Mouse (Mus musculus) heart, embryonic 13.5 days (tissue): ENCODE measurements around the gene Sipa1l3. TPM values are rescaled to one million over a fixed set of nuclear protein-coding genes. Genes with fewer than 3 reads are reported as not detected.

Source experiments
- ATAC-seq: fragments of 200-750 bp; cut with Nextera tagmentation; 2 replicates; pipeline ENCODE4 v1.8.0; 2017; ENCODE audit warnings: moderate TSS enrichment; ENCODE audit not compliant: insufficient number of reproducible peaks, low FRiP score, low TSS enrichment; ENCODE audit errors: extremely low read depth
- H3K27ac ChIP-seq: fragments of 300-500 bp; sonication (generic); replicated peaks from 2 replicates; pipeline ENCODE4 v1.5.1; 2015; ENCODE audit warnings: moderate library complexity, mild to moderate bottlenecking, inconsistent platforms
- H3K27me3 ChIP-seq: fragments of 300-500 bp; sonication (generic); replicated peaks from 2 replicates; pipeline ENCODE4 v1.6.1; 2015; ENCODE audit warnings: mild to moderate bottlenecking, inconsistent platforms
- H3K36me3 ChIP-seq: fragments of 300-500 bp; sonication (generic); 2 replicates; pipeline ENCODE4 v1.6.1; 2015; ENCODE audit warnings: mild to moderate bottlenecking, inconsistent platforms
- H3K4me1 ChIP-seq: fragments of 300-500 bp; sonication (generic); 2 replicates; pipeline ENCODE4 v1.6.1; 2015; ENCODE audit warnings: inconsistent platforms
- H3K4me2 ChIP-seq: fragments of 300-500 bp; sonication (generic); 2 replicates; pipeline ENCODE4 v1.6.1; 2015; ENCODE audit warnings: inconsistent platforms, mild to moderate bottlenecking, moderate library complexity
- H3K4me3 ChIP-seq: fragments of 300-500 bp; sonication (generic); 2 replicates; pipeline ENCODE4 v1.5.1; 2015; ENCODE audit warnings: moderate library complexity, mild to moderate bottlenecking, inconsistent platforms
- H3K9ac ChIP-seq: fragments of 300-500 bp; sonication (generic); 2 replicates; pipeline ENCODE4 v1.6.1; 2015; ENCODE audit warnings: inconsistent platforms, mild to moderate bottlenecking, moderate library complexity
- H3K9me3 ChIP-seq: fragments of 300-500 bp; sonication (generic); 2 replicates; pipeline ENCODE4 v1.6.1; 2016; ENCODE audit warnings: inconsistent platforms
- WGBS: fragments of 180-500 bp; shearing (Covaris S2); methylation state at CpG from one replicate; pipeline ENCODE4 v1.1.7; 2015; ENCODE audit warnings: mixed read lengths; 5-methylcytosine and 5-hydroxymethylcytosine counted together
- polyA plus RNA-seq: library from polyadenylated mRNA; unstranded; fragments of >200 nt; fragmentation: Nextera tagmentation; extraction: Ambion mirVana; gene quantifications from 2 replicates; pipeline ENCODE4 v1.2.1, GENCODE M21; 2015

Sipa1l3 gene
- polyA plus RNA-seq, 1 experiment from 2014 or later, result 4.1 TPM

DNA sequence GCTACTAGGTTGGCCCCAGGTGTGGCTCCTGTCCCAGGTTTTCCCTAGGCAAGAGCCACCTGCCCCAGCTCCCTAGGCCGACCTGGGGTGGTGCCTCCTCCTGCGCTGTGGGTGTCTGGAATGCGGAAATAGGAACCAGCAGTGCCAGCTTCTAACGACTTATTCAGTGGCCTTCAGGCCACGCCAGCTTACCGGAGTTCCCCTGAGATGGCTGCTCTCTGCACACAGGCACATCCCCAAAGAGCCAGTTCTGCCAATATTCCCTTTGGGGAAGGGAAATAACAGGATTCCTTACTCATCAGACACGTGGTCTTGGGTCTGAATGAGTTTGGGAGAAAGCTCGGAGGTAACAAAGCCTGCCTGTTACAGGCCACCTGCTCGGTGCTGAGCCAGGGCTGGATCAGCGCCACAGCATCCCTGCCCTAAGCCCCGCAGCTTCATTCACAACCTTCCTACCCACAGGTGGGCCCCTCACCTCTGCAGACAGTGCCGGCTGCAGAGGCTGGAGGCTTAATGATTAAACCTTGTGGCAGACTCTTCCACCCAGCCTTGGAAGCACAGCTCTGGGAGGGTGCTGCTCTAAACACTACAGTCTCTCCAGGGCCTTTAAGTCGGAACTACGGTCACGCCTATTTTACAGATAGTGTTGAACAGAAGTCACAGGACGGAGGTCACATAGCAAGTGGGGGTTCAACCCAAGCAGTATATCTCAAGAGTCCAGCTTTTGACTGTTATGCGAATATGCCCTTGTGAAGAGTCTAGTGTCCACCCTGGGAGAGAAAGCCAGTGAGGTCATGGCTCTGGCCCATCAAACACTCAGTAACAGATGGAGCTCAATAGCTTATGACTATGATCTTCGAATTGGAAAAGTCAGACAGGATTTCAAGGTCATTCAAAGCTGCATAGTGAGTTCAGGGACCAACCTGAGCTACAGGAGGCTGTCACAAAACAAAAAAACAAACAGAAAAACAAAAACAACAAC, 12.8 kb downstream of the Sipa1l3 start:
- WGBS, result 33% methylated on average over 18 of the region's 18 CpGs
- Histone ChIP-seq H3K4me3 (no peak overlapping the region), H3K27me3 (peaks cover 95% of the 10 kb centered on the region), H3K27ac (no peak overlapping the region), H3K4me2 (no peak overlapping the region), H3K4me1 (peaks cover 16% of the 10 kb centered on the region), H3K36me3 (no peaks in the 10 kb centered on the region), H3K9ac (no peak overlapping the region), H3K9me3 (no peaks in the 10 kb centered on the region)
- no peak for ATAC-seq

DNA sequence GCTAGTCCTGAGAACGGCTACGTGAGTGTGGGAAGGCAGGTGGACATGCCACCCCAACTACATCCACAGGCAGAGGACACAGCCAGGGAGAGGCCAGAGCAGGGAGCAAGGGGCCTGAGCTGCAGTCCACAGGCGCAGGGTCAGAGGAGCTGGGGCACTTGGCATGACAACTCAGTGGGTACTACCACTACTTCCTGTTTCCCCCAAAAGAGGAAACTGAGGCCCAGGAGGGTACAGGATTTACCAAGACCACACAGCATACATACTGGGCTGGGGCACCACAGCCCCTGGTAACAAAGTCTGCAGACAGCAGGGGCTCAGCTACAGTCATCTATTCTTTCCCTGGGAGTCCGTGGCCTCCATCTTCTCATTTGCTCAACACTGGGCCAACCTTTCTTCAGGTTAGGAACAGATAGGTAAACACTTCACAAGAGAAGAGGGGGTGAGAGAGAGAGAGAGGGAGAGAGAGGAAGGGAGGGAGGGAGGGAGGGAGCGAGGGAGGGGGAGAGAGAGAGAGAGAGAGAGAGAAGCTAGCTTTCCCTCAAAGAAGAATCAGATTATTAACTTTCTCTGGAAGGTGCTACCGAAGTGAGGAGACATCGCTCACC, 13.7 kb downstream of the Sipa1l3 start:
- 68% methylated on average over 7 of the region's 7 CpGs for WGBS
- H3K4me3 ChIP-seq, result no peak overlapping the region
- H3K9ac ChIP-seq, result no peak overlapping the region
- peaks cover 16% of the 10 kb centered on the region for H3K4me1 ChIP-seq
- no peaks in the 10 kb centered on the region for H3K36me3 ChIP-seq
- H3K27ac ChIP-seq, result no peak overlapping the region
- no peak for ATAC-seq
- H3K27me3 ChIP-seq, result peaks cover 89% of the 10 kb centered on the region
- no peak overlapping the region for H3K4me2 ChIP-seq
- H3K9me3 ChIP-seq, result no peaks in the 10 kb centered on the region

DNA sequence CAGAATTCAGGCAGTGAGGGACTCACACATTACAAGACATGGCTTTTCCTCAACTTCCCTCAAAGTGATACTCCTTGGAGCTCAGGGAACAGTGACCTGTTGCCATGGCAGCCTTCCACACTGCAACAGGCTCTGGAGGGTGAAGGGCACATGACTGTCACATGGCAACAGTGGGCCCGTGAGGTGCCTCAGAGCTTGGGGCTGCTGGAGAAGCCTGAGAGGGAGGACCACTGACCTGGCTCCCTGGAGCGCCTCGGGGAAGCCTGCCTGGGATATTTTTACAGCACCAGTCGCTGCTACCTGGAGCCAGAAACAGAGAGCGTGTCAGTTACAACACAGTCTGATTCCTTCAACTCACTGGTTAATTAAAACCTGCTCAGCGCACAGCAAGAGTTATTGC, 14.8 kb downstream of the Sipa1l3 start:
- peaks cover 80% of the 10 kb centered on the region for H3K27me3 ChIP-seq
- H3K4me2 ChIP-seq, result no peak overlapping the region
- H3K9me3 ChIP-seq, result no peaks in the 10 kb centered on the region
- no peak for ATAC-seq
- no peak overlapping the region for H3K27ac ChIP-seq
- peaks cover 16% of the 10 kb centered on the region for H3K4me1 ChIP-seq
- H3K9ac ChIP-seq, result no peak overlapping the region
- no peak overlapping the region for H3K4me3 ChIP-seq
- 58% methylated on average over 6 of the region's 6 CpGs for WGBS
- H3K36me3 ChIP-seq, result no peaks in the 10 kb centered on the region

DNA sequence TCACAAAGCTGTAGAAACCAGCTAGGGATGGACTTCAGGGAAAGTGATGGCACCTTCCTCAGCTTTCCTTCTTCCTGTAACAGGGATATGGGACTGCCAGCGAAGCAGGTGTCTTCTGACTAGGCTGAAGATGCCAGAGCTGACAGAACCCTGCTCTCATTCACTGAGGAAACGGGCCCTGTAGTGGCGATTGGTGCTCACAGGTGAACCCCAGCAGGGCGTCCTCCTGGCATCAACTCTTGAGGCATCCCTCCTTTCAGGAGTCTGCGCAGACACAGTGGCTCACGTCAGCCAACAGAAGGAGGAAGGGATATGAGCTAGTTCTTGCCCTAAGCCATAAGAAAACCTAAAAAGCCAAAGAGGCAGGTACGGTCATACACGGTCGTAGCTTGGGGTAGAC, 17.2 kb downstream of the Sipa1l3 start:
- Histone ChIP-seq H3K9ac (no peak overlapping the region), H3K4me3 (no peak overlapping the region), H3K36me3 (no peaks in the 10 kb centered on the region), H3K4me2 (no peak overlapping the region), H3K27ac (no peak overlapping the region), H3K4me1 (peaks cover 20% of the 10 kb centered on the region), H3K27me3 (peaks cover 78% of the 10 kb centered on the region), H3K9me3 (no peaks in the 10 kb centered on the region)
- no peak for ATAC-seq
- WGBS, result 87% methylated on average over 9 of the region's 9 CpGs

DNA sequence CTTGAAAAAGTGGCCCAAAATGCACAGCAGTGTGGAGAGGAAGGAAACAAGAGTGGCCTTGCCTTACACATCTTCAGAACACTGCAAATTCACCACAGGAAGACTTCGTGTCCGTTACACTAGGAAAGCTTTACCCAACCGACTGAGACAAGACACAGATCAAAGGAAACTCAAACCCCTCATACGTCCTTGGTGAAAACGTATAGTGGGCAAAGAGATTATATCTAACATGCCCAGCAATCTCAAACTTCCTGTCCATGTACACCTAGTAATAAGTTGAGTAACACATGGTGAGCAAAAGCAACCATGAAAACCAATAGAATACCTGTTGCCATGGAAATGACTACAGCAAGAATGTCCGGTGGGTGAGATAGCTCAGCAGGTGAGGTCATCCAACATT, 19.4 kb downstream of the Sipa1l3 start:
- no peaks in the 10 kb centered on the region for H3K9me3 ChIP-seq
- peaks cover 78% of the 10 kb centered on the region for H3K27me3 ChIP-seq
- 71% methylated on average over 6 of the region's 6 CpGs for WGBS
- H3K9ac ChIP-seq, result no peak overlapping the region
- H3K27ac ChIP-seq, result no peak overlapping the region
- H3K4me1 ChIP-seq, result peaks cover 11% of the 10 kb centered on the region
- no peak for ATAC-seq
- H3K4me3 ChIP-seq, result no peak overlapping the region
- H3K4me2 ChIP-seq, result no peak overlapping the region
- no peaks in the 10 kb centered on the region for H3K36me3 ChIP-seq

DNA sequence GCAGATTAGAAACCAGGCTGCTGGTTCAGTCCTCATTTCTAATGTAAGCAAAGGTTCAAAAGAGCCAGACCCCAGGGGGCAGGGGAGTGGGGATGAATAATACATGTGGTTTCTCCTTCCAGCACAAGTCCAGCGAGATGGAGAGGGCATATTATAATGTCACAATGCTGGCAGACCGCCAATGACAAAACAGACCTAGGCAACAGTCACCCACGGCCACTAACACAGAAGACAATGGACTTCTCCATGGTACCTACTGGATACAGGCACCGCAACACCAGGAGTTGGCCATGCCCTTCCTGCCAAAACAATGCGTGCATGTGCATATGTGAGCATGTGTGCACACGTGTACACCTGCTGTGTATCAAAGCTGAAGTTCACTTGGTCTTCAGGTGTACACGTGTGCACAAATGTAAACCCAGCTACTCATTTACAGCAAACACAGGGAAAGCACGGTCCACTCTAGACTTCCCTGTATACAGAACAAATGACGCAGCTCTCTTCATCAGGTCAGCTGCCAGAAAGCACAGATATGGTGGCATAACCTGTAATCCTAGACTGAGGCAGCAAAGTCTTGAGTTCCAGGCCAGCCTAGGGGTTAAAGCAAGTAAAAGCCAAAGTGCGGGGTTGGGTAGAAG, 21.4 kb downstream of the Sipa1l3 start:
- H3K4me2 ChIP-seq, result no peak overlapping the region
- peaks cover 80% of the 10 kb centered on the region for H3K27me3 ChIP-seq

DNA sequence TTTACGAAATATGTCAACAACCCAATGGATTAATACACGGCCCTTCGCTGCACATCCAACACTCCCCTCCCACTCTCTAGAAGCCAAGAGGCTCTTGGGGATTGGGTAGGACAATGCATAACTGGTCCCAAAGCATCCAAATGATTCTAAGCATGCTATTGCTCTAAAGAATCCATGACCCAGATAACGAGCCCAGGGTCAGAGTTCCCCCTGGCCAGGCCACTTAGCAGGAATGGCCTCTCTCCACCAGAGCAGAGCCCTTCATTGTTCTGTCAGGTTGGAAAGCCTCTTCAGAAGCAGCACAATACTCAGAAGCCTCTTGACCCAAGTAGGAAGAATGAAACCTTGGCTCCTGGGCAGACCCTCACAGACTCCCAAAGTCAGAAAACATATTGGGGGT, 22.1 kb downstream of the Sipa1l3 start:
- H3K4me2 ChIP-seq, result no peak overlapping the region

More for the DNA sequence above, 21.4 kb downstream of the Sipa1l3 start:
- no peak for ATAC-seq
- 74% methylated on average over 10 of the region's 10 CpGs for WGBS
- no peak overlapping the region for H3K4me3 ChIP-seq
- no peaks in the 10 kb centered on the region for H3K36me3 ChIP-seq
- no peaks in the 10 kb centered on the region for H3K9me3 ChIP-seq
- H3K4me1 ChIP-seq, result peaks cover 8% of the 10 kb centered on the region
- no peak overlapping the region for H3K27ac ChIP-seq
- H3K9ac ChIP-seq, result no peak overlapping the region

DNA sequence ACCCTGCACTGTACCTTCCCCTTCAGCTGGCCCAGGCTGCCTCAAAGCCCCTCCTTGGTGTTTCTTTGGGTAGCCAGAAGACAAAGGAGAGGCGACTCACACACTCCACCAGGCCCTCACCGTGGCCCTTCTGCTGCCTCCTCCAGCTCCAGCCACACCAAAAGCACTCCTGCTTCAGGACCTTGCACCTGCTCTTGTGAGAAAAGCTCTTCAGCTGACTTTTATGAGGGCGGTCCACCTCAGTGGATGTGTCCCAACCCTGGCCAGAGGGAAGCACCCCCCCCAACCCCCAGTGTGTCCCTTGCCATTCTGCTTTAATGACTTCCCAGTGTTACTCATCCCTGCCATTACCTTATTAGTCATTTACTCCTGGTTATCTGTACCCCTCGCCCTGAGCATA, 22.6 kb downstream of the Sipa1l3 start:
- ATAC-seq, result no peak
- Histone ChIP-seq H3K4me3 (no peak overlapping the region), H3K9me3 (no peaks in the 10 kb centered on the region), H3K4me1 (peaks cover 8% of the 10 kb centered on the region), H3K27ac (no peak overlapping the region), H3K4me2 (no peak overlapping the region), H3K9ac (no peak overlapping the region), H3K36me3 (no peaks in the 10 kb centered on the region), H3K27me3 (peaks cover 80% of the 10 kb centered on the region)
- 70% methylated on average over 4 of the region's 4 CpGs for WGBS

More for the DNA sequence above, 22.1 kb downstream of the Sipa1l3 start:
- H3K27me3 ChIP-seq, result peaks cover 80% of the 10 kb centered on the region
- no peaks in the 10 kb centered on the region for H3K9me3 ChIP-seq
- H3K9ac ChIP-seq, result no peak overlapping the region
- H3K36me3 ChIP-seq, result no peaks in the 10 kb centered on the region
- H3K27ac ChIP-seq, result no peak overlapping the region
- no peak overlapping the region for H3K4me3 ChIP-seq
- 60% methylated on average over 4 of the region's 4 CpGs for WGBS
- ATAC-seq, result no peak
- peaks cover 8% of the 10 kb centered on the region for H3K4me1 ChIP-seq

DNA sequence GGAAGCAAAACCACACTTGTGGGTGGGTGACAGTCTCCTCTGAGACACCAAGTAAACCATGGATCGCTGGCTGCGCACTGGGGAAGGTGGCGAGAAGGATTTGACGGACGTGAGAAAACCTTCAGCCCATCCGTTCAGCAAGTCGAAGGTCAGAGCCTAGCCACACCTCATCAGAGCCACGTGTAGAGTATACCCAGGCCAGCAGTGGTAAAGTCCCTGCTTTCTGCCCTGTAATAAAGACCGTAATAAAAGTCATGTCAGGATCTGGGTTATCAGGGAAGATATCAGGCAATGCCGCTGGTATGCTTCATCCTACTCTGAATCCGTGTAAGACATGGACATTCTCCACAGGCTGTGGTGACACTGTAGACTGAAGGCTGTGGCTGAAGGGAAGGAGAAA, 23.6 kb downstream of the Sipa1l3 start:
- H3K36me3 ChIP-seq, result no peaks in the 10 kb centered on the region
- WGBS, result 82% methylated on average over 11 of the region's 11 CpGs
- no peak overlapping the region for H3K4me2 ChIP-seq
- no peak for ATAC-seq
- H3K27me3 ChIP-seq, result peaks cover 85% of the 10 kb centered on the region
- H3K4me3 ChIP-seq, result no peak overlapping the region
- H3K9me3 ChIP-seq, result no peaks in the 10 kb centered on the region
- no peak overlapping the region for H3K9ac ChIP-seq
- H3K4me1 ChIP-seq, result peaks cover 8% of the 10 kb centered on the region
- H3K27ac ChIP-seq, result no peak overlapping the region

DNA sequence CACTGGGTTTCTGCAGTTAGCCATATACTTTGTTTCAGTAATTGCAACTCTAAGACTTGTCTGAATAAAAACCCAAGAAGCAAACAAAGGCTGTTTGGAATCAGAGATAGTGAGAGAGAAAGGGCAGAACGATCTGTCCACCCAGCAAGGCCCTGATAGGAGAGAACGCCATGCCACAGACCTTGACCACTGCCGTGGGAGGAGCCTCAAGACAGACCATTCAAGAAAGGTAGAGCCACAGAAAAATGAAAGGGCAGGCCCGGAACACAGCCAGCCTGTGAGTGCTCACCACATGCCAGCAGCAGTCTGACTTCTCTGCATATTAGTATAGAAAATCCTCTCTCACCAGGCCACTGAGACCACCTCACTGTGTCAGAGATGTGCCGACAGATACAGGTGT, 24.4 kb downstream of the Sipa1l3 start:
- ATAC-seq, result no peak
- H3K27ac ChIP-seq, result no peak overlapping the region
- H3K9ac ChIP-seq, result no peak overlapping the region
- no peaks in the 10 kb centered on the region for H3K9me3 ChIP-seq
- H3K4me3 ChIP-seq, result no peak overlapping the region
- peaks cover 93% of the 10 kb centered on the region for H3K27me3 ChIP-seq
- no peaks in the 10 kb centered on the region for H3K36me3 ChIP-seq
- H3K4me2 ChIP-seq, result no peak overlapping the region
- 73% methylated on average over 5 of the region's 5 CpGs for WGBS
- H3K4me1 ChIP-seq, result peaks cover 8% of the 10 kb centered on the region

DNA sequence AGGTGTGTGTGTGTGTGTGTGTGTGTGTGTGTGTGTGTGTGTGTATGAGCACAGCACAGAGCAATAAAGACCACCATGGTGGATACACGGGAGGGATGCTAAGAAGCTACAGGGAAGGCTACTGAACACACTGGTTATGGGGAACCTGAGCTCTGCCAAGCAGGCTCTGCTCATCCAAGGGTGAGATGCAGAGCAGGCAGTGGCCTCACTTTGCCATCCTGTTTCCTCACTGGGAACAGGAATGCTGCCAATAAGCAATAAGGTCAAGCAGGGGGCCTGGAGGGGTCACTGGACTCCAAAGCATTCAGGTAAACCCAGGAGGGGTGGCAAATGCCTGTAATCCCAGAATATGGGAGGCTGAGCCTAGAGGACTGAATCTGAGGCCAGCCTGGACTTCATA, 25.4 kb downstream of the Sipa1l3 start:
- H3K9ac ChIP-seq, result no peak overlapping the region
- H3K4me1 ChIP-seq, result peaks cover 8% of the 10 kb centered on the region
- no peak overlapping the region for H3K27ac ChIP-seq
- H3K36me3 ChIP-seq, result no peaks in the 10 kb centered on the region
- WGBS, result 50% methylated on average over 1 of the region's 1 CpGs
- H3K27me3 ChIP-seq, result peaks cover 95% of the 10 kb centered on the region
- H3K4me2 ChIP-seq, result no peak overlapping the region
- no peaks in the 10 kb centered on the region for H3K9me3 ChIP-seq
- ATAC-seq, result no peak
- no peak overlapping the region for H3K4me3 ChIP-seq
